Mouse (Mus musculus) brown adipose tissue, adult 24 weeks (tissue): Measurements from ENCODE around the gene Tmem150a. TPM values are rescaled to one million over a fixed set of nuclear protein-coding genes. Genes with fewer than 3 reads are reported as not detected.
A peak's percentile ranks its signal among the peaks of the same experiment; 100 is the strongest.

Experiments
- H3K27ac ChIP-seq: fragments of 200-500 bp; replicated peaks from 2 replicates; pipeline ENCODE4 v1.5.1; 2012; ENCODE audit warnings: low read depth, mild to moderate bottlenecking, low read length
- H3K4me1 ChIP-seq: fragments of 200-500 bp; 2 replicates; pipeline ENCODE4 v1.6.1; 2012; ENCODE audit warnings: low read length, mixed read lengths; ENCODE audit not compliant: control insufficient read depth, insufficient read depth, insufficient read length
- H3K4me3 ChIP-seq: fragments of 200-500 bp; 2 replicates; pipeline ENCODE4 v1.5.1; 2012; ENCODE audit warnings: low read depth, mild to moderate bottlenecking, low read length, moderate library complexity; ENCODE audit not compliant: insufficient read depth
- polyA plus RNA-seq: library from polyadenylated mRNA; stranded (reverse); fragments of >200 nt; gene quantifications from 2 replicates; pipeline ENCODE4 v1.2.4, GENCODE M21; 2012; ENCODE audit not compliant: missing spikeins, insufficient read depth, insufficient read length

The Tmem150a gene
- polyA plus RNA-seq, 1 experiment: 8.6 TPM

DNA sequence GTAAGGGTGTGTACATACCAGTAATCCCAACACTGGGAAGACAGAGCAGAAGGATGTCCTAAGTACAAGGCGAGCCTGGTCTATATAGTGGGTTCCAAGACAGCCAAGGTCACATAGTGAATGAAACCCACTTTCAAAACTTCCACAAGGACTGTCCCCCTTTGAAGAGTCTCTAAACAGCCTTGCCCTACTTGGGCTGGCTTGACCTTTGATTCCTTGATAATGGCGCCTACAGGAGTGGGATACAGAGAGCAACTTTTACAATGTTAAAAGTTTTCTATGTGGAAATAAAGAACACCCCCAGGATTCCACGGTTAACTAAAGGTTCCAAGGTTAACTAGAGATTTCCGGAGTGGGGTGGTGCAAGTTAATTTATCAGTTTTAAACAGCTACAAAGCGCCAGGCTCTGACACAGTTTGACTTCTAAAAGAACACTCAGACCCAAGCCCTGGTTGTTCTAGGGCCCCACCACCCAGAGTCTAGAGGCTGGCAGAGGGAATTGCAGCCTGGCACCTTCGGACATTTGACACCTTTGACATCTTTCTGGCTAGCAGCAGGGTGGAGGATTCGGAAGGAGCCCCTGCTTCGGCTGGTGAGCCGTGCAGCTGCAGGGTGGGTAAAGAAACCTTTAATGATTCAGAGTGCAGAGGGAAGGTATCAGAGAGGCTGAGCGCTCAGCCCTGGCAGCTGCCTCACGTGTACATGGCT is 4.8 kb downstream of the Tmem150a start:
- H3K4me1 ChIP-seq: peaks cover 2% of the 10 kb centered on the region; the same call in 1 of the 2 replicates
- no peak overlapping the region for H3K27ac ChIP-seq
- no peak overlapping the region for H3K4me3 ChIP-seq

DNA sequence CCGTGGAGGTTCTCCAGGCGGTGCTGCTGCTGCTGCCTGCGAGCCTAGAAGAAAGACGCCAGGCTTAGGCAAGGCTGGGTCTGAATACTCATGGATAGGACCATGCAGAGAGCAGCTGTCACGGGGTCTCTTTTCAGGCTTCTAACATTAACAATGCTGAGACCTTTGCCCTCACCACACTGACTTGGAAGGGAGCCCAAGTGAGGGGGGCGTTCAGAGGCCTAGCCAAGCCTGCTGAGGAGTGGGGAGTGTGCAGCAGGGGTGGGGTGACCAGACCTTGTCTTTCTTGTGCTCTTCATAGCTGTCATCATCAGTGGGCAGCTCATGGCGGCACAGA is 5.3 kb downstream of the Tmem150a start:
- no peak overlapping the region for H3K4me3 ChIP-seq
- peaks cover 2% of the 10 kb centered on the region; the same call in 1 of the 2 replicates for H3K4me1 ChIP-seq
- H3K27ac ChIP-seq: no peak overlapping the region

DNA sequence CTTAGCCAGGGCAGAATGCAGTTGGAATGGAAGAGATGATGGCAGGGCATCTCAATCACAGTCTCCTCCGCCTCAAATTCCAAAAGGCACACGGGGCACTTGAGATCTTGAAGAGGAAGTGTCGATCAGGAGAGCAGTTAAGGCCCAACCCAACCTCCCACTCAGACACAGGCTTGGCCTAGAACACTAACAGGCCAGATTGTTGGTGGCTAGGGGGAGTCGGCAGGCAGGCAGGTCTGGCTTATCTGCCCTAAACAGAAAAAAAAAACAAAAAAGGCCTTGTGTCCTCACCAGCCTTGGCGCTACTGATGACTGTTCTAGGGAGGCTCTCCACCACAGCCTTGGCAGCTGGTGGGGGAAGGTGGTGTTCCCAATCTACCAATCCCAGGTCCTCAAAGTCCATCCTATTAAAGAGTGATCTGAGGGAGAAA is 5.9 kb downstream of the Tmem150a start:
- 0 out of 2 replicates have a peak overlapping the region, but pooled peaks have one; percentile 1 for H3K4me3 ChIP-seq
- no peak overlapping the region for H3K27ac ChIP-seq
- peaks cover 2% of the 10 kb centered on the region; the same call in 1 of the 2 replicates for H3K4me1 ChIP-seq

DNA sequence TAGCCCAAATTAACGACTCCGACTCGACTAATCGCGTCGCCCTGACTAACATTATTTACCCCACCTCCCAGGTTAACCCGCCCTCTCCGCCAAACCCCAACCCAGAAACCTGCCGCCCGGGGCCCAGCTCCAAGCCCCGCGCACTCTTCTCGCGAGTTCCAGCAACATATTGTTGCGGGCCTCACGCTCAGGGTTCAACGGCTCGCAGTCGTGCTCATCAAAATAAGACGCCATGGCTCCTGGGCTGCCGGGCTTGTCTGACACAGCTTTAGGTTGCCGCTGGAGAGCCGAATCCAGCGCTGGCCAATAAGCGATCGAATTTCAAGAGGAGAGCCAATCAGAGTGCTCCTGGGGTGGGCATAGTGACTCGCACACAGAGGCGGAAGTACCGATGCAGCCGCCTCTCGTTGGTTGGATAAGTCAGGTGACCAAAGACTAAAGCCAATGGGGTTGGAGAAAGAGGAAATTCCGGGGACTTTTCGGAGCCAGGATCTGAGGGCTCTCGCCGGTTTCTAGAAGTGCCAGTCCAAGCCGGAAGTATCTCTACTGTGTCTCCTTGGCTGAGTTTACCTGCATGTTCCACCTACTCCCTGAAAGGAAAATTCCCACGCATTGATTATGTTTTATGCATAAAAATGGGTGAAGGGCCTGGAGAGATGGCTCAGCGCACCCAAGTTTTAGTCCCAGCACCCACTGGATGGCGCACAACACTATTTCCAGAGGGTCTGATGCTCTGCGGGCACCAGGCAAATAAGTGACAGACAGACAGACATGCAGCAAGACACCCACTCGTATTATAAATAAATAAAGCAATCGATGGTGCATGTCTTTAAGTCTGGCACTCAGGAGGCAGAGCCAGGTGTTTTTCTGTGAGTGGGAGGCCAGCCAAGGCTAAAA is 7.1 kb downstream of the Tmem150a start:
- Histone ChIP-seq H3K4me1 (peaks cover 2% of the 10 kb centered on the region; the same call in 1 of the 2 replicates), H3K27ac (peak overlapping the region; percentile 85), H3K4me3 (peak overlapping the region; percentile 83)

DNA sequence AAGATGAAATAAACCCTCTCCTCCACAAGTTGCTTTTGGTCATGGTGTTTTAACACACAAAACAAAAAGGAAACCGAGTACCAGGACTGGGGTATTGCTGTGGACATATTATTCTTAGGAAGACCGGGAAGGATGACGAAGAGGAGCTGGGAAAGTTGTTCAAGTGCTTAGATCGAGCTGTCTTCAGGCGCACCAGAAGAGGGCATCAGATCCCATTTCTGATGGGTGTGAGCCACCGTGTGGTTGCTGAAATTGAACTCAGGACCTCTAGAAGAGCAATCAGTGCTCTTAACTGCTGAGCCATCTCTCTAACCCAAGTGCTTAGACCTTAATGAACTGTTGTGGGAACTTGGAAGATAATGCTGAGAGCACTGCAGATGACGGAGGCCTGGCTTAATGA is 8.8 kb downstream of the Tmem150a start:
- Histone ChIP-seq H3K4me3 (no peak overlapping the region), H3K27ac (no peak overlapping the region), H3K4me1 (peaks cover 2% of the 10 kb centered on the region; the same call in 1 of the 2 replicates)

DNA sequence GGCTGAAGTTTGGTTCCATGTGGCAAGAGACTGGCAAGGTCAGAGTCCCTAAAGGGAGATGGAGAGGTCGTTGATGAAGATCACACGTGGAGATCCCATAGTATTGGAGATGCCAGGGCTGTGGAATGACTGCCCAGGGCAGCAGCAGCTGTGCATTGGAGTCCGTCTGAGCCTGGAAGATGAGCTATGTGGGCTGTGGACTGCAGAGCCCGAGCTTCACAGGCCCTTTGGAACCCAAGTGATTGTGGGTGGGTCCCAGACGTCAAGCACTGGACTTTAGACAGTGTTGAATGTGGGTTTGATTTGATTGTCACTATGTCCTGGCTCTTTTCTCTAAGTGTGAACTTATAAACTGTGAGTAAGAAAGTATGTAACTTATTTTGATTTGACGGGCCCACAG is 9.7 kb downstream of the Tmem150a start:
- Histone ChIP-seq H3K4me3 (no peak overlapping the region), H3K27ac (no peak overlapping the region), H3K4me1 (peaks cover 2% of the 10 kb centered on the region; the same call in 1 of the 2 replicates)

DNA sequence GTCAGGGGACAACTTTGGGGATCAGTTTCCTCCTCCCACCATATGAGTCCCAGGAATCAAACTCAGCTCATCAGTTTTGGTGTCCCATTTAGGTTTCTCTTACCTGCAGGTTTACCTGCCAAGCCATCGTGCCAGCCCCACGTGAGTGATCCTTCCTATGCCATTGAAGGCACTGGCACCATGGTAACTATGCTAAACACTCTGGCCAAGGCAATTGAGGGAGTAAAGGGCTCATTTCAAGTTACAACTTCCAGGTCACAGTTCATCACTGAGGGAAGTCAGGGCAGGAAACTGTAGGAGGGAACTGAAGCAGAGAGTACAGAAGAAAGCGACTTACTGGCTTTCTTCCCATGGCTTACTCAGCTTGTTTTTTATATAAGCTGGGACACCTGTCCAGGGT is 11.1 kb downstream of the Tmem150a start:
- Histone ChIP-seq H3K4me3 (no peak overlapping the region), H3K4me1 (peaks cover 3% of the 10 kb centered on the region; the same call in 1 of the 2 replicates), H3K27ac (no peak overlapping the region)

DNA sequence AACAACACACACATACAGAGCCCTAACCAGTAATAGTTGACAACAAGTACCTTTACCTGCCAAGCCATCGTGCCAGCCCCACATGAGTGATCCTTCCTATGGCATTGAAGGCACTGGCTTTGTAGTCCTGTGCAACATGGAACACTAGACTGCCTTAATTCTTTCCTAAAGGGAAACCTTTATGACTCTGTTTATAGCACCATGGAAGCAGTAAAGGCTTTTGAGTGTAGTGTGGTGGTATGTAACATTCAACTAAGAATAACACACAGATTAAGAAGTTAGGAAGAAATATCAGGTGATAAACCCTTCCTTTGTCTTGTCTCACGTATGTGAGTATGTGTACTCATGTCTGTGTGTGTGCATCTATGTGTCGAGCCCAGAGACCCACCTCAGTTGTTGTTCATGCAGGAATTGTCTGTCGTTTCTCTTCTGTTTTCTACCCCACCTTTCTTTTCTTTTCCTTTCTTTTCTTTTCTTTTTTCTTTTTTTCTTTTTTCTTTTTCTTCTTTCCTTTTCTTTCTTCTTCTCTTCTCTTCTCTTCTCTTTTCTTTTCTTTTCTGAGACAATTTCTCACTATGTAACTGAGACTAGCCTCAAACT is 11.7 kb downstream of the Tmem150a start, which contains the start of gene Rnf181:
Rnf181 (minus strand) TSS at position 113 of the 600 bp plus-strand sequence.
- H3K27ac ChIP-seq: no peak within 1 kb of the TSS
- H3K4me3 ChIP-seq: no peak within 1 kb of the TSS
- H3K4me1 ChIP-seq: peaks cover 4% of the 10 kb centered on the region; the same call in 1 of the 2 replicates

DNA sequence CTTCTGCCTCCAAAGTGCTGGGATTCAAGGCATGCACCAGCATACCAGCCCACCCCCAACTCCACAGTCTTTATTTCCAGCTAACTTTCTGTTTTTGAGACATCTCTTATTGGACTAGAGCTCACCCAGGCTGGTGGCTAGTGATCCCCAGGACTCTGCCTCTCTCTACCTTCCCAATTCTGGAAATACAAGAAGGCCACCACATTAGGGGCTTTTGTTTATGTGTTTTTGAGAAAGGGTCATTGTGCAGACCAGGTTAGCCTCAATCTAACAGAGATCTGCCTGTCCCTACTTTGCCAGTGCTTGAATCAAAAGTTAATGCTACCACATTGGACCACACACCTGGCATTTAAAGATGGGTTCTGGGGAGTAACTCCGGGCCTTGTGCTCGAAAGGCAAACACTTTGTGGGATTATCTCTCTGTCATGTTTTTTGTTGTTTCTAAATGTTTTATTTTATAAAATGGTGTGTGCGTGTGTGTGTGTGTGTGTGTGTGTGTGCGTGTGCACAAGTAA is 12.3 kb downstream of the Tmem150a start:
- peaks cover 4% of the 10 kb centered on the region; the same call in 1 of the 2 replicates for H3K4me1 ChIP-seq
- H3K27ac ChIP-seq: no peak overlapping the region
- H3K4me3 ChIP-seq: no peak overlapping the region

DNA sequence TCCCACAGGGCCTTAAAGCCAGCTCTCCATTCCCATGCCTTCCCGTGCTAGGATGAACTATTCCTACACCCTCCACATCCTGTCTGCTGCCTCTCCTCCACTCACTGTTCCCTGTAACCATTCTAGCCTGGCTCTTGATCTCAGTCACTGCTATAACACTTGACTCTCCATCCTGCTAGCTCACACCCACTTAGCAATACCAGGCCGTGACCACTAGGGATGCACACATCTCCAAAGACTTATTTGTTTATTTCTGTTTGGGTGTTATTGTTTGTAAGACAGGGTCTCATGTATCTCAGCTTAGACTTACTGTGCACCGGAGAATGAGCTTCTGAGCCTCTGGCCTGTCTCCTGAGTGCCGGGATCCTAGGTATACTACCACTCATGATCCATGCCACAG is 14.3 kb downstream of the Tmem150a start:
- no peak overlapping the region for H3K4me3 ChIP-seq
- no peak overlapping the region for H3K27ac ChIP-seq
- peaks cover 4% of the 10 kb centered on the region; the same call in 1 of the 2 replicates for H3K4me1 ChIP-seq

DNA sequence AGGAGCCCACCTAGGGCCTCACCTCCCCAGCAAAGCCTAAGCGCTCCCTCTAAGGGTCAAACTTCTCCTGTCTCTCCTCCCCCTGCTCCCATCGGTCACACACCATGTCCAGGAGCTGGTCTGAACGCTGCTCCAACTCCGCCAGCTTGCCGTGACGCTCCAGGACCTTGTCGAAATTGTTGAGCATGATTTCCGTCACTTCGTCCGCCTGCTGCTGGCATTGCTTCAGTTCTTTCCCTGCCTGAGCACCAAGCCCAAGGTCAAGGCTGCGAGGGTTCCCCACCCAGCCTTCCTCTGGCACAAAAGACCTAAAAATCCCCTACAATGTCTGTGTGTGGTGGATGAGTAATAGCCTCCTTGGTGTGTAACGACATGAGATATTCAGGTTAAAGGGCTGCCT is 14.8 kb downstream of the Tmem150a start:
- peaks cover 4% of the 10 kb centered on the region; the same call in 1 of the 2 replicates for H3K4me1 ChIP-seq
- no peak overlapping the region for H3K4me3 ChIP-seq
- no peak overlapping the region for H3K27ac ChIP-seq

DNA sequence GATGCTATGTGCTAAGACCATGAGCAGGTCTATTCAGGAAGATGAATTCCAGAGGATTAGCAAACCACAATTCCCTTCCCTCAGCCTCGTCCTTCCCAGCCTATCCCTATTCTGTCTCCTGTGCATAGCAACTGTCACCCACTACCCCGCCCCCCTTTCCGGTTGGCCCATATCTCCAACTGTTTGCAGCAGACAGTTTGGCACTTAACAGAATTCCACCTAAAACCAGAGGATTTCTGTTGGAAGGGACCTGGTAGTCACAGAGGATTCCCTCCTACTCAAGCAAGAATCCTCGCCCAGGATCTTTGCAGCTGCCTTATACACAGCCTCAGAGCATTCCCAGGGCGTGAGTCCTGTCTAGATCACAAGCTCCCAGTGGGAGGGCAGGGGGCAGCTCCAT is 15.9 kb downstream of the Tmem150a start:
- Histone ChIP-seq H3K27ac (no peak overlapping the region), H3K4me1 (peaks cover 4% of the 10 kb centered on the region; the same call in 1 of the 2 replicates), H3K4me3 (no peak overlapping the region)

DNA sequence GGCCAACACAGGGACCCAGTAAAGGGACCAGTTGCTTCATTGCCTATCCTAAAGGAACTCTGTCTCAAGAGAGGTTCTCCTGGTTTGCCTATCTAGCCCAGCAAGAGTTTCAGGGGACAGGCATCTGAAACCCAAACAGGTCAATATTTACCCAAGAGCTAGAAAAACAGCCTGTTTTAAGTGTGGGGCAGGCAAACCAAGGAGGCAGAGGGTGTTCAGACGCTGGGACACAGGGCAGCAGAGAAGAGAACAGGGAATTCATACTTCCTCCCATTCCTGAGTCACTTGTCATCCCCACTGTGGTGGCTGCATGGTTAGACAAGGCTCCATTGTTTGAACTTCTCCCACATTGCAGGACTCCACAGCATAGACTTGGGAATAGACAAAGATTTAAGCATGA is 16.3 kb downstream of the Tmem150a start:
- H3K4me1 ChIP-seq: peaks cover 4% of the 10 kb centered on the region; the same call in 1 of the 2 replicates
- H3K27ac ChIP-seq: no peak overlapping the region
- no peak overlapping the region for H3K4me3 ChIP-seq

DNA sequence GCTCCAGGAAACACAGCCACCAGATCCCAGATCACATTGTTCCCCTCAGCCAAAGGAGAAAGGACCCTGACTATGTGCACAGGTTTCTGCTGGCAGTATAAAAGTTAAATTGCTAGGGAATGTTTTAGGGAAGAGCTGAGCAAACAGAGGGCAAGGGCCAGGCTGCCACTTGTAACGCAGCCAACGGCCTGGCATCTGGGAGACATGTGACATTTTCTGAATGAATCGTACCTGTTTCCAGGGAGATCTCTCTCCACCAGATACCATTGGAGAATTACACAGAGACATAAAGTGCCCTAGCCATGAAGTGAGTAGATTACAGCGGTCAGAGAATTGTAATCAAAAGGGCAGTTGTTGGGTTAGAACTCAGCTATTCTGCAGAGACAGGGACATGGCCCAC is 17.9 kb downstream of the Tmem150a start:
- peaks cover 4% of the 10 kb centered on the region; the same call in 1 of the 2 replicates for H3K4me1 ChIP-seq
- no peak overlapping the region for H3K4me3 ChIP-seq
- no peak overlapping the region for H3K27ac ChIP-seq

DNA sequence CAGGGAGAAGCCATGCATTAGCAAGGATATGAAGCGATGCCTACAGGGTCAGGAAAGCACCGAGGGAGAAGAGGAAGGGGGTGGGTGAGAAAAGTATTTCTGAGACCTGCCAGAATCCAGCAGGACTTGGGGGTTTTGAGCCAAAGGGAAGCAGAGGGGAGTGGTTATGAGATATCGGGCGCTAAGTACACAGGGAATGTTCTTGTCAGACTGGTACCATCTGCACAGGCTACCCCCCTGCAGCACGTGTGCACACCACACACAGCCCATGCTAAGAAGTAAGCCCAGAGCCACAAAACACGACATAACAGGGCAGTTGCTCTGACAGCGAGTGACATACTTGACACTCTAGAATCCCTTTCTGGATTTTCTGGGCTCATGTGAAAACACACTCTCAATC is 19.0 kb downstream of the Tmem150a start:
- Histone ChIP-seq H3K4me1 (peaks cover 4% of the 10 kb centered on the region; the same call in 1 of the 2 replicates), H3K27ac (no peak overlapping the region), H3K4me3 (no peak overlapping the region)
